Mouse (Mus musculus) midbrain, embryonic 16.5 days (tissue): Measurements from ENCODE around the gene Tmem184b. TPM values are rescaled to one million over a fixed set of nuclear protein-coding genes. Genes with fewer than 3 reads are reported as not detected.

Experiments
- ATAC-seq: fragments of 200-750 bp; cut with Nextera tagmentation; 2 replicates; pipeline ENCODE4 v1.8.0; 2017; ENCODE audit warnings: moderate TSS enrichment
- H3K27ac ChIP-seq: fragments of 300-500 bp; sonication (generic); 2 replicates; pipeline ENCODE4 v1.5.1; 2014; ENCODE audit warnings: mild to moderate bottlenecking, low read length, mixed read lengths
- H3K27me3 ChIP-seq: fragments of 300-500 bp; sonication (generic); 2 replicates; pipeline ENCODE4 v1.6.1; 2014; ENCODE audit warnings: low read depth, low read length, mixed read lengths; ENCODE audit not compliant: control insufficient read depth, insufficient read depth
- H3K36me3 ChIP-seq: fragments of 300-500 bp; sonication (generic); 2 replicates; pipeline ENCODE4 v1.6.1; 2014; ENCODE audit warnings: mild to moderate bottlenecking, low read length, moderate library complexity, mixed read lengths; ENCODE audit not compliant: control insufficient read depth, insufficient read depth
- H3K4me1 ChIP-seq: fragments of 300-500 bp; sonication (generic); 2 replicates; pipeline ENCODE4 v1.6.1; 2014; ENCODE audit warnings: mild to moderate bottlenecking, low read length, mixed read lengths; ENCODE audit not compliant: control insufficient read depth, insufficient read depth
- H3K4me2 ChIP-seq: fragments of 300-500 bp; sonication (generic); 2 replicates; pipeline ENCODE4 v1.6.1; 2014; ENCODE audit warnings: mild to moderate bottlenecking, low read length, mixed read lengths
- H3K4me3 ChIP-seq: fragments of 300-500 bp; sonication (generic); 2 replicates; pipeline ENCODE4 v1.5.1; 2014; ENCODE audit warnings: low read depth, mild to moderate bottlenecking, low read length, moderate library complexity, mixed read lengths
- H3K9ac ChIP-seq: fragments of 300-500 bp; sonication (generic); 2 replicates; pipeline ENCODE4 v1.6.1; 2014; ENCODE audit warnings: low read depth, low read length, mixed read lengths
- H3K9me3 ChIP-seq: fragments of 300-500 bp; sonication (generic); replicated peaks from 2 replicates; pipeline ENCODE4 v1.6.1; 2014; ENCODE audit warnings: mild to moderate bottlenecking, low read length, mixed read lengths; ENCODE audit not compliant: control insufficient read depth, poor library complexity, severe bottlenecking
- whole genome bisulfite sequencing: fragments of 180-500 bp; shearing (Covaris S2); extraction: QIAGEN DNeasy Blood & Tissue Kit; methylation state at CpG from one replicate; pipeline ENCODE4 v1.1.7; 2014; 5-methylcytosine and 5-hydroxymethylcytosine counted together
- polyA plus RNA-seq: library from polyadenylated mRNA; unstranded; fragments of >200 nt; fragmentation: Nextera tagmentation; extraction: Ambion mirVana; gene quantifications from 2 replicates; pipeline ENCODE4 v1.2.1, GENCODE M21; 2015

Gene Tmem184b
- polyA plus RNA-seq, 1 experiment from 2014 or later: 42.5 TPM

DNA sequence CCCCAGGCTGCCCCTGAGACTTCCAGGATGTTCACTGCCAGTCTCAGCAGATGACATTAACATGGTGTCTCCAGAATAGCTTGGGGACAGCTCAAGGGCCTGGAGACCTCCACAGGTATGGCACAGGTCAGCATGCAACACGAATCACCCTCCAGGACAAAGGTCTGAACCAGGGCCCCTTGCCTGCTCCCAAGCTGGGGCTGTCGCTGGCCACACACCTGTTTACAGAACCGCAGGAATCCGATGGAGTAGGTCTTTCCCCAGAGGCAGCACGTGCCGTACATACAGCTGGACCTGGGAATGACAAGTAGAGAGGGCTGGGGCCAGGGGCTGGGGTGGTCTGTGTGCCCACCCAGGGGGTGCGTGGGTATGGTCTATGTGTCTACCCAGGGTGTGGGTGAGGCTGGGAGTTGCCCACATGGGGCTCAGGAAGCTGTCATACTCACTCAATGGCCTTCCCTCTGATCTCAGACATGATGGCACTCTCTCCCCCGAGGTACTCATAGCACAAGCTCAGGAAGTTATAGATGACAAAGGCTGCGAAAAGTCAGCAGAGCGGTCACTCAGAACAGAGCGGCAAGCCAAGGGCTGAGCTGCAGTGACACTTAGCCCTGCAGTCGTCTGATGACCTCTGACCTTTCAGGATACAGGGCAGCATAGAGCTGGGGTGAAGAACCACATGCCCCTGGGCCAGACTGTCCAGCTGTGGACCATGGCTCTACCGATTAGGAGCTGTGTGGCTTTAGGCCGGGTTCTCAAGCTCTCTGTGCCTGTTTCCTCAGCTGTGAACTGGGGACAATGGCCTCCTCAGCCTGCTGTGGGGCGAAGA, 33.7 kb downstream of the Tmem184b start:
- H3K9me3 ChIP-seq: no peaks in the 10 kb centered on the region

GRCm38 (mm10) chr15:79368861-79369440, 34.4 kb downstream of the Tmem184b start:
- Histone ChIP-seq H3K4me2 (no peak overlapping the region), H3K27me3 (no peaks in the 10 kb centered on the region), H3K4me3 (no peak overlapping the region), H3K36me3 (peaks cover 33% of the 10 kb centered on the region), H3K4me1 (no peaks in the 10 kb centered on the region; the same call in 1 of the 2 replicates), H3K9me3 (no peaks in the 10 kb centered on the region), H3K27ac (no peak overlapping the region), H3K9ac (no peak overlapping the region)
- ATAC-seq: no peak
- WGBS: 88% methylated on average over 8 of the region's 8 CpGs

More for the DNA sequence above, 33.7 kb downstream of the Tmem184b start:
- no peak overlapping the region for H3K9ac ChIP-seq
- ATAC-seq: no peak
- 73% methylated on average over 15 of the region's 15 CpGs for WGBS
- H3K27ac ChIP-seq: no peak overlapping the region
- no peak overlapping the region for H3K4me3 ChIP-seq
- no peaks in the 10 kb centered on the region for H3K27me3 ChIP-seq
- peaks cover 28% of the 10 kb centered on the region for H3K36me3 ChIP-seq
- no peaks in the 10 kb centered on the region; the same call in 1 of the 2 replicates for H3K4me1 ChIP-seq
- H3K4me2 ChIP-seq: no peak overlapping the region

DNA sequence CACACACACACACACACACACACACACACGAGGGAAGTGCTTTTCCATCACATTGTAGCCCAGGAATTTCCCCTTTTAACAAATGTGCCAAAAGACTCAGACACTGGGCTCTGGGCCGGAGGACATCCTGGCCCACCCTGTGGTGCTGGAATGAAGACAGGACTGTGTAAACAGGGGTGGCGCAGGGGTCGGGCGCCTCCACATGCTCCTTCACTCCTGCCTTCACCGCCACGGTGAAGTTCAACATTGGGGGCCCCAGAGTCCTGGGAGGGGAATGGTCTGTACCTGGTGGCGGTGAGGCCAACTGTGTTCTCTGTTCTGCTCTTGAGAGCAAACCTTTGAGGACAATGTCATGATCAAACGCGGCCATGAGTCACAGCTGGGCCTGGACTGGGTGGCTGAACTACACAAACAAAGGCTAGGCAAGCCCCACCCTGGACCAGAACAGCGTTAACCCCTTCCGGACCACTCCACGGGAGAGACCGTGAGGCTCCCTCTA, 35.0 kb downstream of the Tmem184b start:
- Histone ChIP-seq H3K27me3 (no peaks in the 10 kb centered on the region), H3K9me3 (no peaks in the 10 kb centered on the region), H3K4me2 (no peak overlapping the region), H3K36me3 (peaks cover 36% of the 10 kb centered on the region), H3K4me1 (no peaks in the 10 kb centered on the region; the same call in 1 of the 2 replicates), H3K9ac (no peak overlapping the region), H3K4me3 (no peak overlapping the region), H3K27ac (no peak overlapping the region)
- 73% methylated on average over 14 of the region's 14 CpGs for WGBS
- no peak for ATAC-seq

DNA sequence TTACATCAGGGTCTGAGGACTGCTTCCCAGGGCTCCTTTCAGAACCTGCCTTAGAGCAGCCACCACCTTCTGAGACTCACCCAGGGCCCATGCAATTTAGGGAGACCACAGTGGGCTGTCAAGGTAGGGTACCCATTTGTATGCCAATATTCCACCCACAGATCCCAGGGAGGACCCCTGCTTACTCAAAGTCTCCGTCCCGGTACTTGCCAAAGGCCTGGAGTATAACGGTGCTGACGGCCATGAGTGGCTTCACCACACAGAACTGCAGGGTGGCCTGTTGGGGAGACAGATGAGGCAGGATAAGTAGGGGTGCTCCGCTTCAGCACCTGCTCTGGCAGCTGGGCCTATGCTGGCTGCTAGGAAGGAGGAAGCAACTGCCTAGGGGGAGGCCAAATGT, 37.0 kb downstream of the Tmem184b start:
- WGBS: 94% methylated on average over 5 of the region's 5 CpGs
- Histone ChIP-seq H3K4me3 (no peak overlapping the region), H3K27ac (no peak overlapping the region), H3K9me3 (no peaks in the 10 kb centered on the region), H3K36me3 (peaks cover 45% of the 10 kb centered on the region), H3K4me1 (no peaks in the 10 kb centered on the region; the same call in 1 of the 2 replicates), H3K27me3 (no peaks in the 10 kb centered on the region), H3K4me2 (no peak overlapping the region), H3K9ac (no peak overlapping the region)
- ATAC-seq: no peak

DNA sequence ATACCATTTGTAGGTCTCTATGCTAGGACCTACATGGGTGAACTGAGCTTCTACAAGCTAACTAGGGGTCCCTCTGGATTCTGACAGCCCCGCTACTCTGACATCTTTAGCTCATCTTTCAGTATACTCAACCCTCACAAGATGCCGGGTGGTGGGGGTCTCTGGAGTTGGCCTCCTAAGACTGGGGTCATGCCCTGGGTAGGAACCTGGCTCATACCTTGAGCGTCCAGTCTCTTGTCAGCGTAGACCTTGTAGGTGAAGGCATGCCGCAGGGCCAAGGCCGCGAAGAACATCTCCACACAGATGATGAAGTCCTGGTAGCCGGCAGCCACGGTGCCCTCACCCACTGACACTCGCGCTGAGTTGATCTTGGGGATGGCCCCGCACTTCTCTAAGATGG, 38.3 kb downstream of the Tmem184b start:
- H3K36me3 ChIP-seq: peaks cover 45% of the 10 kb centered on the region

DNA sequence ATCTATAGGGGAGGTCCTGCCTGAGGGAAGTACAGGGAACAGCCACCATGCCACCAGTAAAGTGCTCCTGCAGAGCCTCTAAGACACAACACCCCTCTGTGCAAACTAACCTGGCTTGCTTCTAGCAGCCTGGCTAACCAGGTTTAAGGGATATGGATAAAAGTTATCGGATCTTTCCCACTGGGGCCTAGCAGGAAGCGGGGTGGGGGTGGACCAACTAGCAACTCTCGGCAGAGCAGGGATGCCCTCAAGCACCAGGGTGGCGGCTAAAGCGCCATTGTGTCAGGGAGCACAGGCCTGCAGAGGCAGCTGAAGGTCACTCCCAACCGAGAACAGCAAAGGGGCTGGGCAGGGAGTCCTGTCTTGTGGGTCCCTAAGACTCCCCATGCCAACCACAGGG, 39.2 kb downstream of the Tmem184b start:
- Histone ChIP-seq H3K27me3 (no peaks in the 10 kb centered on the region), H3K9ac (no peak overlapping the region), H3K27ac (no peak overlapping the region), H3K36me3 (peaks cover 36% of the 10 kb centered on the region), H3K4me2 (no peak overlapping the region), H3K4me1 (no peaks in the 10 kb centered on the region), H3K9me3 (no peaks in the 10 kb centered on the region), H3K4me3 (no peak overlapping the region)
- 64% methylated on average over 6 of the region's 6 CpGs for WGBS
- ATAC-seq: no peak

More for the DNA sequence above, 38.3 kb downstream of the Tmem184b start:
- WGBS: 95% methylated on average over 12 of the region's 12 CpGs
- H3K9ac ChIP-seq: no peak overlapping the region
- no peak overlapping the region for H3K4me2 ChIP-seq
- ATAC-seq: no peak
- H3K27ac ChIP-seq: no peak overlapping the region
- H3K9me3 ChIP-seq: no peaks in the 10 kb centered on the region
- no peak overlapping the region for H3K4me3 ChIP-seq
- H3K4me1 ChIP-seq: no peaks in the 10 kb centered on the region
- H3K27me3 ChIP-seq: no peaks in the 10 kb centered on the region

- H3K9ac ChIP-seq: no peak overlapping the region
- no peak overlapping the region for H3K27ac ChIP-seq
- no peak overlapping the region for H3K4me3 ChIP-seq
- no peak overlapping the region for H3K4me2 ChIP-seq
- 70% methylated on average over 4 of the region's 4 CpGs for WGBS
- H3K36me3 ChIP-seq: peaks cover 23% of the 10 kb centered on the region
- no peaks in the 10 kb centered on the region for H3K9me3 ChIP-seq
- no peak for ATAC-seq
- peaks cover 11% of the 10 kb centered on the region; the same call in 1 of the 2 replicates for H3K4me1 ChIP-seq
- peaks cover 7% of the 10 kb centered on the region for H3K27me3 ChIP-seq
Measured at GRCm38 (mm10) chr15:79361023-79361422, 42.3 kb downstream of the Tmem184b start.

DNA sequence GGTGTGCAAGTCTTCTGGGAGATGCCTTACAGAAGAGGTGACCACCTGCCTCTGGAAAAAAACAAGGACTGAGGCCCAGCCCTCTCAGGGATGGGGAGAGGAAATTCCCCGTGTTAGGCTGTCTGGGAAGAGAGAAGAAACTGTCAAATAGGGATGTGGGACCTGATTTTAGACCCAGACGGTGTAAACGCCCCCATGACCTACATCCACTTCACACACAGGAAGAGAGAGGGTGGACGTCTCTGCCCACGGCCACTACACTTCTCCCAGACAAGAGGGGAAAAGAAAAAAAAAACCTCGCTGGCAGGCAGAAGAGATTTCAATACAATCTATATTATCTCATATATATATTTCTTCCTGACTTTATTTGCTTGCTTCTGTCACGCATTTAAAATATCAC, 43.0 kb downstream of the Tmem184b start:
- WGBS: 70% methylated on average over 7 of the region's 7 CpGs
- no peaks in the 10 kb centered on the region for H3K9me3 ChIP-seq
- no peak overlapping the region for H3K4me2 ChIP-seq
- H3K27me3 ChIP-seq: peaks cover 12% of the 10 kb centered on the region
- H3K4me3 ChIP-seq: no peak overlapping the region
- H3K9ac ChIP-seq: no peak overlapping the region
- peaks cover 23% of the 10 kb centered on the region for H3K36me3 ChIP-seq
- ATAC-seq: no peak
- H3K27ac ChIP-seq: no peak overlapping the region
- peaks cover 11% of the 10 kb centered on the region; the same call in 1 of the 2 replicates for H3K4me1 ChIP-seq

GRCm38 (mm10) chr15:79359954-79360353, 43.4 kb downstream of the Tmem184b start:
- Histone ChIP-seq H3K27me3 (peaks cover 12% of the 10 kb centered on the region), H3K4me3 (no peak overlapping the region), H3K9me3 (no peaks in the 10 kb centered on the region), H3K36me3 (peaks cover 20% of the 10 kb centered on the region), H3K27ac (no peak overlapping the region), H3K9ac (no peak overlapping the region), H3K4me1 (peaks cover 11% of the 10 kb centered on the region; the same call in 1 of the 2 replicates), H3K4me2 (no peak overlapping the region)
- ATAC-seq: no peak
- 48% methylated on average over 6 of the region's 6 CpGs for WGBS
